Mouse (Mus musculus) limb, embryonic 14.5 days (tissue): ENCODE measurements around the gene Myo1e. TPM values are rescaled to one million over a fixed set of nuclear protein-coding genes. Genes with fewer than 3 reads are reported as not detected.

ENCODE experiments used
- ATAC-seq: fragments of 200-750 bp; cut with Nextera tagmentation; 2 replicates; pipeline ENCODE4 v1.8.0; 2017; ENCODE audit warnings: low read depth, moderate number of reproducible peaks, moderate TSS enrichment; ENCODE audit not compliant: low FRiP score
- DNase-seq: peaks from one replicate; pipeline ENCODE4 v3.0.0-alpha.2; 2015; ENCODE audit warnings: low spot score
- H3K27ac ChIP-seq: fragments of 300-500 bp; sonication (generic); replicated peaks from 2 replicates; pipeline ENCODE4 v1.5.1; 2014; ENCODE audit warnings: low read depth, mild to moderate bottlenecking, low read length, moderate library complexity, mixed read lengths
- H3K27me3 ChIP-seq: fragments of 300-500 bp; sonication (generic); 2 replicates; pipeline ENCODE4 v1.6.1; 2014; ENCODE audit warnings: low read length, mixed read lengths; ENCODE audit not compliant: control insufficient read depth, insufficient read depth
- H3K36me3 ChIP-seq: fragments of 300-500 bp; sonication (generic); 2 replicates; pipeline ENCODE4 v1.6.1; 2014; ENCODE audit warnings: mild to moderate bottlenecking, low read length, moderate library complexity, mixed read lengths; ENCODE audit not compliant: control insufficient read depth, insufficient read depth
- H3K4me1 ChIP-seq: fragments of 300-500 bp; sonication (generic); 2 replicates; pipeline ENCODE4 v1.6.1; 2014; ENCODE audit warnings: antibody characterized with exemption, low read length, mixed read lengths; ENCODE audit not compliant: control insufficient read depth, insufficient read depth
- H3K4me2 ChIP-seq: fragments of 300-500 bp; sonication (generic); replicated peaks from 2 replicates; pipeline ENCODE4 v1.6.1; 2014; ENCODE audit warnings: low read depth, mild to moderate bottlenecking, low read length, moderate library complexity; ENCODE audit not compliant: severe bottlenecking
- H3K4me3 ChIP-seq: fragments of 300-500 bp; sonication (generic); replicated peaks from 2 replicates; pipeline ENCODE4 v1.5.1; 2014; ENCODE audit warnings: low read length
- H3K9ac ChIP-seq: fragments of 300-500 bp; sonication (generic); 2 replicates; pipeline ENCODE4 v1.6.1; 2014; ENCODE audit warnings: mild to moderate bottlenecking, low read depth, low read length, moderate library complexity; ENCODE audit not compliant: severe bottlenecking
- H3K9me3 ChIP-seq: fragments of 300-500 bp; sonication (generic); 2 replicates; pipeline ENCODE4 v1.6.1; 2016; ENCODE audit warnings: low read length; ENCODE audit not compliant: control insufficient read depth
- POLR2A ChIP-seq: fragments of 200-500 bp; IDR thresholded peaks from 2 replicates; pipeline ENCODE4 v1.8.0; 2012; ENCODE audit warnings: inconsistent platforms, mild to moderate bottlenecking, moderate library complexity, borderline replicate concordance; ENCODE audit not compliant: insufficient read depth, insufficient read length; ENCODE audit errors: extremely low read depth
- WGBS: fragments of 180-500 bp; shearing (Covaris S2); extraction: QIAGEN DNeasy Blood & Tissue Kit; methylation state at CpG from one replicate; pipeline ENCODE4 v1.1.7; 2014; 5-methylcytosine and 5-hydroxymethylcytosine counted together
- polyA plus RNA-seq, 2 experiments: library from polyadenylated mRNA; depleted of rRNA in 1 of 2; stranded (reverse) in 1 of 2; unstranded in 1 of 2; fragments of >200 nt; fragmentation: Nextera tagmentation in 1 of 2; extraction: Ambion mirVana in 1 of 2; gene quantifications; 2 replicates each; pipeline versions ENCODE4 v1.2.1 to v1.2.3; 2012 to 2014

Gene Myo1e
- polyA plus RNA-seq, 2 experiments, result 12.1 to 20.4 TPM

DNA sequence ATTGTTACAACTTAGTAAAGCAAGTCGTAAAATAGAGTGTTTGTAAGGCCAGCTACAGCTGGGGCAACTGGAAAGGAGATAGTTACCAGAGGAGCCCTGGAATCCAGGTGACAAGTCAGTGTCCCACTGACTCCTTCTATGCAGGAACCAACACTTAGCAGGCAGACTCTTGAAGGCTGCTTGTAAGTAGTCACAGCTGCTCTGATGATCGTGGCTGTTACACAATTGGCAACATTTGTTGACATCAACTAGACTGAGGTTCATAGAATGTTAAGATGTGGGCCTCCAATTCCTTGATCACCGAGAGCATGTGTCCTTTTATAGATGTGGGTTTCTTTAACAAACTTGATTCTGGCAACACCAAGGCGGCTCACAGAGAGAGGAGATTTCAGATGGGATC, 108.0 kb downstream of the Myo1e start:
- Histone ChIP-seq H3K4me1 (no peaks in the 10 kb centered on the region), H3K27me3 (no peaks in the 10 kb centered on the region), H3K4me2 (no peak overlapping the region), H3K9me3 (no peaks in the 10 kb centered on the region), H3K9ac (no peak overlapping the region), H3K4me3 (no peak overlapping the region), H3K27ac (no peak overlapping the region), H3K36me3 (no peaks in the 10 kb centered on the region)
- WGBS, result 41% methylated on average over 4 of the region's 4 CpGs
- no peak for TF ChIP-seq POLR2A
- DNase-seq (no peak), ATAC-seq (no peak)

GRCm38 (mm10) chr9:70318601-70319000, 111.5 kb downstream of the Myo1e start:
- H3K27me3 ChIP-seq, result no peaks in the 10 kb centered on the region
- DNase-seq, result no peak
- no peak overlapping the region for H3K4me3 ChIP-seq
- TF ChIP-seq POLR2A, result no peak
- no peak for ATAC-seq
- no peaks in the 10 kb centered on the region for H3K4me1 ChIP-seq
- WGBS, result 57% methylated on average over 3 of the region's 3 CpGs
- H3K9me3 ChIP-seq, result no peaks in the 10 kb centered on the region
- H3K36me3 ChIP-seq, result peaks cover 4% of the 10 kb centered on the region; the same call in 1 of the 2 replicates
- H3K27ac ChIP-seq, result no peak overlapping the region
- no peak overlapping the region for H3K4me2 ChIP-seq
- H3K9ac ChIP-seq, result no peak overlapping the region

DNA sequence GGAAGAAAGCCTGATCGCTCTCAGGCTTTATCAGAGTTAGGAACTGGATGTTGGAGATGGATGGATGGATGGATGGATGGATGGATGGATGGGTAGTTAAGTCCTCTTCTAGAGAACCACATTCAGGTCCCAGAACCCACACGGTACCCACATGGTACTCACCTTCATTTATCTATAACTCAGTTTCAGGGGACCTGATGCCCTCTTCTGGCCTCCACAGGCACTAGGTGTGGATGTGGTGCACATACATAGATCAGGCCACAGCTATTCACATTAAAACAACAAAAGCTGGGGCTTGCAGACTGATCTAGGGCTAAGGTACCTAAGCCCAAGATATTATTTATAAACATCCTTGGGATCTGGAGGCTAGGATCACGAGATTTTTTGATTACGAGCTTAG, 117.2 kb downstream of the Myo1e start:
- WGBS, result 90% methylated on average over 4 of the region's 4 CpGs
- ATAC-seq (no peak), DNase-seq (no peak)
- TF ChIP-seq POLR2A, result no peak
- Histone ChIP-seq H3K27me3 (no peaks in the 10 kb centered on the region), H3K9ac (no peak overlapping the region), H3K4me3 (no peak overlapping the region), H3K4me2 (no peak overlapping the region), H3K4me1 (no peaks in the 10 kb centered on the region), H3K36me3 (peaks cover 36% of the 10 kb centered on the region), H3K9me3 (no peaks in the 10 kb centered on the region), H3K27ac (no peak overlapping the region)

DNA sequence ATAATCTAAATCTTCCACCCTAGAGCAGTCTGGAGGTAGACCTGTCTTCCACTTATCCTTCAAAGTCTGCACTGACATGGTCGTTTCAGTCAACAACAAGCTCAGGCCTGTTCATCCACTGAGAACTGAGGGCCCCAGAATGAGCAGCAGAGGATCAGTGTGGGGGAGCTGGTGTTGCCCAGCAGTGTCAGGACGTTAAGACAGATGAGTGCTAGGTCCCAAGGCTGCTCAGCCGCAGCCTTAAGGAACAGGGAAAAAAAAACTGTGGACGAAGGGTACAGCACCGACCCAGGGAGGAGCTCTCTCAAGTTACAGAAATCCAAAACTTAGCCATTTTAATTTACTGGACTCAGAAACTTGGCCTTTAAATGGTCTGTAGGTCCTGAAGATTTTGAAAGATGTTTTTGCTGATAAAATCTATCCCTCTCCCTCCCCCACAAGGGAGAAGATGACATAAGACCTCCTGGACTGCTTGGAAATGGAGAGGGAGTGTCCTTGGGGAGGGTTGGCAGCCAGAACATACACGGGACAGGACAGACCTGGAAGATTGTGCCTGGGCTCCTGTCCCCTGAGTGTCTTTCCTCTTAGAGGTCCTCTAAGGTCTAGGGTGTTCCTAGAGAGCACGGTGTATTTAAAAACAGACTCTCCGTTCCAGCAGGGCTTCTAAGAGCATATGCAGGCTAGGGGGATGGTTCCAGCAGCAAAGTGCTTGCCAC, 118.9 kb downstream of the Myo1e start:
- Histone ChIP-seq H3K27me3 (no peaks in the 10 kb centered on the region), H3K4me2 (no peak overlapping the region), H3K9me3 (no peaks in the 10 kb centered on the region), H3K4me3 (no peak overlapping the region), H3K27ac (no peak overlapping the region), H3K4me1 (0 out of 2 replicates have a peak, but pooled peaks cover 4% of the 10 kb centered on the region), H3K36me3 (peaks cover 35% of the 10 kb centered on the region), H3K9ac (no peak overlapping the region)
- 53% methylated on average over 8 of the region's 8 CpGs for WGBS
- TF ChIP-seq POLR2A, result no peak
- no peak for DNase-seq
- no peak for ATAC-seq

DNA sequence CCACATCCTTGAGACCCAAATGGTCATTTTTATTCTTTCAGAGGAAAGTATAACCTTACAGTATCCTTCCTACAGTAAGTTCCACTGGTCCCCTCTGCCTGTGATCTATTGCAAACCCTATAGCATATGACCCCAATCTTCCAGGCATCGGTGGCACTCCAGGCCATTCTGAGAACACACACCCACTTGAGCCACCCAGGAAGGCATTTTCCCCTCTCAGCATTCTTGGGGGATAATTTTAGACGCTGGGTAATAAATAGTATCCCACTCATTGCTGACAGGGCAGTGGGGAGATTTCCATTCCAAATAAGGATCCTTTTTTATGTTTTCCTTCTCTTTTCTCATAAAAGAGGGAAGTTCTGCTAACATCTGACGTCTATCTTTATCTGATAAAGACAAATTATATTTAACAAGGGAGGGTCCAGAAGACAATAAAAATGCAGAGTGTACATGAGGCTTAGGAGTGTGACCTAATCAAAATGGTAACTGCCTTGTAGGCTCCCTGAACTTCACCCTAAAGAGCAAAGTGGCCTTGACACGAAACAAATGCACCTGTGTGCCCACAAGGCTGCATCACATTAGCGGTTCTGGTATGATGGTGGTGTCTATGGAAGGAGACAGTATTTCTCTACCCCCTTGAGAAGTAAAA, 121.2 kb downstream of the Myo1e start:
- H3K9ac ChIP-seq, result no peak overlapping the region
- no peak for TF ChIP-seq POLR2A
- WGBS, result 81% methylated on average over 5 of the region's 5 CpGs
- no peak overlapping the region for H3K27ac ChIP-seq
- ATAC-seq (no peak), DNase-seq (no peak)
- no peak overlapping the region for H3K4me2 ChIP-seq
- no peak overlapping the region for H3K4me3 ChIP-seq
- H3K4me1 ChIP-seq, result peaks cover 19% of the 10 kb centered on the region
- no peaks in the 10 kb centered on the region for H3K9me3 ChIP-seq
- H3K27me3 ChIP-seq, result no peaks in the 10 kb centered on the region
- H3K36me3 ChIP-seq, result peaks cover 35% of the 10 kb centered on the region
